Mouse (Mus musculus) limb, embryonic 10.5 days (tissue): ENCODE results near the gene Rpl29. TPM values are rescaled to one million over a fixed set of nuclear protein-coding genes. Genes with fewer than 3 reads are reported as not detected.

Experiments
- DNase-seq: peaks from one replicate; pipeline ENCODE4 v3.0.0-alpha.2; 2017; ENCODE audit warnings: low spot score
- H3K27ac ChIP-seq: fragments of 300-500 bp; sonication (generic); 2 replicates; pipeline ENCODE4 v1.5.1; 2016; ENCODE audit warnings: mild to moderate bottlenecking
- H3K27me3 ChIP-seq: fragments of 300-500 bp; sonication (generic); 2 replicates; pipeline ENCODE4 v1.6.1; 2016; ENCODE audit warnings: low read depth, mild to moderate bottlenecking; ENCODE audit not compliant: poor library complexity, severe bottlenecking
- H3K36me3 ChIP-seq: fragments of 300-500 bp; sonication (generic); 2 replicates; pipeline ENCODE4 v1.6.1; 2016; ENCODE audit warnings: mild to moderate bottlenecking, moderate library complexity
- H3K4me1 ChIP-seq: fragments of 300-500 bp; sonication (generic); 2 replicates; pipeline ENCODE4 v1.6.1; 2016
- H3K4me3 ChIP-seq: fragments of 300-500 bp; sonication (generic); 2 replicates; pipeline ENCODE4 v1.5.1; 2016; ENCODE audit warnings: mild to moderate bottlenecking, moderate library complexity
- H3K9me3 ChIP-seq: fragments of 300-500 bp; sonication (generic); replicated peaks from 2 replicates; pipeline ENCODE4 v1.6.1; 2016; ENCODE audit warnings: mild to moderate bottlenecking
- WGBS: fragments of 180-500 bp; shearing (Covaris S2); methylation state at CpG from one replicate; pipeline ENCODE4 v1.1.7; 2016; 5-methylcytosine and 5-hydroxymethylcytosine counted together
- polyA plus RNA-seq: library from polyadenylated mRNA; unstranded; fragments of >200 nt; fragmentation: Nextera tagmentation; extraction: Ambion mirVana; gene quantifications from 2 replicates; pipeline ENCODE4 v1.2.1, GENCODE M21; 2016

The Rpl29 gene
- polyA plus RNA-seq, 1 experiment from 2014 or later, result 1,033 TPM

DNA sequence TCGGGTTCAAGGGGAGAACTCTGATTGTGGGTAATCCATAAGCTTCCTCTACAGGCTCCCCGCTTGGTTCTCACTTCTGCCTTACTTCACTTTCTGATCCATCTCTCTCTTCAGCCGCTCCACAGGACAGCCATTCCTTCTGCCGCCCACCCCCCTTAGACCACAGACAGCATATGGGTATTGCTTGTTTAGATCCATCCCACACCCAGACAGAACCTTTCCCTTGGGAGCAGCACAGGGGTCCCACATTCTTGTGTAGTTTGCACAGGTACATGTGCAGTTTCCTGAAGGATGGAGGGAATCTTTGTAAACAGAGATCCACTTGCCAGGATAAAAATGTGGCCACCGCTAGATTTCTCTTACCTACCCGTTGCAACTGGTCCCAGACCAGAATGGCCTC lies 23.1 kb downstream of the Rpl29 start:
- peaks cover 93% of the 10 kb centered on the region for H3K4me1 ChIP-seq
- H3K27ac ChIP-seq, result peak overlapping the region; percentile 94

GRCm38 (mm10) chr9:106452821-106453220 lies 23.6 kb downstream of the Rpl29 start:
- Histone ChIP-seq H3K9me3 (no peaks in the 10 kb centered on the region), H3K4me3 (peak overlapping the region; percentile 90), H3K36me3 (peaks cover 23% of the 10 kb centered on the region), H3K27ac (peak overlapping the region; percentile 94), H3K27me3 (no peaks in the 10 kb centered on the region), H3K4me1 (peaks cover 93% of the 10 kb centered on the region)
- DNase-seq, result peak; percentile 80
- 0% methylated on average over 7 of the region's 7 CpGs for WGBS

More for the DNA sequence above, 23.1 kb downstream of the Rpl29 start:
- peaks cover 19% of the 10 kb centered on the region for H3K36me3 ChIP-seq
- no peak for DNase-seq
- no peaks in the 10 kb centered on the region for H3K9me3 ChIP-seq
- H3K4me3 ChIP-seq, result peak overlapping the region; percentile 90
- H3K27me3 ChIP-seq, result no peaks in the 10 kb centered on the region
- WGBS, result 22% methylated on average over 6 of the region's 6 CpGs

DNA sequence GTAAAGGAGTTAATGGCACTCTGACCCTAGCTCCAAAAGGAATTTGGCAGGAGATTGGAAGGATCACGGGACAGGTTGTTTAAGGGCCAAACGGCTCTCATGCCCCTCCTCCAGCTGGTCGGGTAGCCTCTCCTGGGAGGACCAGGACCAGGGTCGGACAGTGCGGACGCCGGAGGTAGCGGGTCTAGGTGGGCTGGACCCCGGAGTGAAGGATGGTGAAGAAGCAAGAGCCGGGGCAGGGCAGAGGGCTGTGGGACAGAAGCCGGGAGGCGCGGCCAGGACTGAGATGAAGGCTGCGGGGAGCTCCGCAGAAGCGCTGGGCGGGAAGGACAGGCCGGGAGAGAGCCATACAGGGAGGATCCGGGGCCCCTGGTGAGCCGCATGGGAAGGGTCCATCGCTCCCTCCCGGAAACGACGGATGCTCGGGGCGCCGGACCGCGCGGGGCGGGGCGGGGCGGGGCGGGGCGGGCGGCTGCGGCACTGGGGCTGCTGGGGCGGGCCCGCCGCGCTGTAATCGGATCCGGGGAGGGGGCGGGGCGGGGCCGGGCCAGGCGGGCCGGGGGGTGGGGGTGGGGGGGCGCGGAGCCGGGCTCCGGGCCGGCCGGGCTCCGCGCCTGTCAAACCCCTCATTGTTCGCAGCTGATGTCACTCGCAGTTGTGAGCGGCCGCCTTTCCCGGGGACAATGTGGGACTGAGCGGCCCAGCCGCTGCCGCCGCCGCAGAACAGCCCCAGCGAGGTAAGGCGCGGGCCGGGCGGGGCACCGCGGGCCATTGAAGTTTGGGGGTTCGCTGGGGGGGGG lies 24.2 kb downstream of the Rpl29 start, which contains the start of gene Pcbp4:
Pcbp4 (plus strand) TSS at position 21 of the 800 bp plus-strand sequence.
- Histone ChIP-seq H3K27me3 (no peaks in the 10 kb centered on the region), H3K27ac (peak within 1 kb of the TSS; percentile 94), H3K4me1 (peaks cover 93% of the 10 kb centered on the region), H3K9me3 (no peaks in the 10 kb centered on the region), H3K4me3 (peak within 1 kb of the TSS; percentile 90), H3K36me3 (peaks cover 30% of the 10 kb centered on the region)
- DNase-seq, result peak; percentile 92
- WGBS, result 1% methylated on average over 69 of the region's 74 CpGs

- peaks cover 93% of the 10 kb centered on the region for H3K4me1 ChIP-seq
- H3K27me3 ChIP-seq, result no peaks in the 10 kb centered on the region
- H3K36me3 ChIP-seq, result peaks cover 37% of the 10 kb centered on the region
- DNase-seq, result peak; percentile 67
- 0% methylated on average over 18 of the region's 20 CpGs for WGBS
- H3K27ac ChIP-seq, result peak overlapping the region; percentile 94
- no peaks in the 10 kb centered on the region for H3K9me3 ChIP-seq
- H3K4me3 ChIP-seq, result peak overlapping the region; percentile 90
These were observed 25.0 kb downstream of the Rpl29 start for GRCm38 (mm10) chr9:106454071-106454761.

- DNase-seq, result peak; percentile 72
- Histone ChIP-seq H3K36me3 (peaks cover 43% of the 10 kb centered on the region), H3K27ac (peak overlapping the region; percentile 94), H3K4me1 (peaks cover 93% of the 10 kb centered on the region), H3K9me3 (no peaks in the 10 kb centered on the region), H3K27me3 (no peaks in the 10 kb centered on the region), H3K4me3 (peak overlapping the region; percentile 90)
- under 1% methylated on average over 17 of the region's 17 CpGs for WGBS
These were observed 25.8 kb downstream of the Rpl29 start for GRCm38 (mm10) chr9:106454888-106455681.

DNA sequence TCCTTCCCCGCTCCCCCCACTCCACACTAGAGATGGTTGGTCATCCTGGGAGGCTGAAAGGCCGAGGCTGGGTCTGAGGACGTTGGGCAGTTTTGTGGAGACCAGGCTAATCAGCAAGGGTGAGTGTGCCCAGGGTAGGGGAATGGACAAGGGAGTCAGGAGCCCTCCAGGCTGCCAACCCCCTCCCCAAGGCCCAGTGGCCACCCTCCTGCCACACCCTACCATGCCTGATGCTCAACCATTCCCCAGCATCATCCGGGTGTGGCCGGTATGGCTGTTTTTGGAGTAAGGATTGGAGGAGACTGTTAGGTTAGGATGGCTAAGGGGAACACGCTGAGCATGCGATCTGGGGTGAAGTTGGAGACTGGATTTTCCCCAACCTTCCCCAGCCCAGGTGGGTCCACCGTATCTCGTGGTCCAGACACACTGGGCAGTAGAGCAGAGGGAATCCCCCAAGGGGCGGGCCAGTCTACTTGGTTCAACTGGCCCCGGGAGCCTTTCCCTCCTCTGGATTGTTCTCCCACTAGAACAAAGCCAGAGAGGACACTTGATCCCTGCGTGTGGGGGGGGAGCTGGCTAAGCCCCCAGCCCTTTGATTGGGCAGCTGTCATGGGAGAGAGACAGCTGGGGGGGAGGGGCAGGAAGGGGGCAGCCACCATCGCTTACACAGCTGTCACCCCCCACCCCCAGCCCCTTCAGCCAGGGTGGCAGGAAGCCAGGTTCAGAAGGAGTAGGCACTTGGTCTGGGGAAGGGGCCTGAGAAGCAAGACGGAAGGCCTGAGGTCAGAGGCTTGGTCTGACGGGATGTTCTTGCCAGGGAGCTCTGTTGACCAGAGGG lies 27.3 kb downstream of the Rpl29 start:
- peak overlapping the region; percentile 90 for H3K4me3 ChIP-seq
- peaks cover 90% of the 10 kb centered on the region for H3K4me1 ChIP-seq
- WGBS, result 37% methylated on average over 15 of the region's 15 CpGs
- H3K9me3 ChIP-seq, result no peaks in the 10 kb centered on the region
- no peaks in the 10 kb centered on the region for H3K27me3 ChIP-seq
- peak; percentile 63 for DNase-seq
- peaks cover 58% of the 10 kb centered on the region for H3K36me3 ChIP-seq
- peak overlapping the region; percentile 94 for H3K27ac ChIP-seq

- no peak for DNase-seq
- Histone ChIP-seq H3K36me3 (peaks cover 64% of the 10 kb centered on the region), H3K27ac (peak overlapping the region; percentile 94), H3K27me3 (no peaks in the 10 kb centered on the region), H3K9me3 (no peaks in the 10 kb centered on the region), H3K4me3 (peak overlapping the region; percentile 90), H3K4me1 (peaks cover 86% of the 10 kb centered on the region)
- WGBS, result 40% methylated on average over 9 of the region's 9 CpGs
These were observed 27.9 kb downstream of the Rpl29 start for GRCm38 (mm10) chr9:106457163-106457559.

GRCm38 (mm10) chr9:106457920-106458319 lies 28.7 kb downstream of the Rpl29 start:
- Histone ChIP-seq H3K4me1 (peaks cover 79% of the 10 kb centered on the region), H3K27ac (peak overlapping the region; percentile 94; the same call in 1 of the 2 replicates), H3K27me3 (peaks cover under 1% of the 10 kb centered on the region; the same call in 1 of the 2 replicates), H3K4me3 (peak overlapping the region; percentile 8; the same call in 1 of the 2 replicates), H3K9me3 (no peaks in the 10 kb centered on the region), H3K36me3 (peaks cover 71% of the 10 kb centered on the region)
- no peak for DNase-seq
- WGBS, result 75% methylated on average over 5 of the region's 5 CpGs

DNA sequence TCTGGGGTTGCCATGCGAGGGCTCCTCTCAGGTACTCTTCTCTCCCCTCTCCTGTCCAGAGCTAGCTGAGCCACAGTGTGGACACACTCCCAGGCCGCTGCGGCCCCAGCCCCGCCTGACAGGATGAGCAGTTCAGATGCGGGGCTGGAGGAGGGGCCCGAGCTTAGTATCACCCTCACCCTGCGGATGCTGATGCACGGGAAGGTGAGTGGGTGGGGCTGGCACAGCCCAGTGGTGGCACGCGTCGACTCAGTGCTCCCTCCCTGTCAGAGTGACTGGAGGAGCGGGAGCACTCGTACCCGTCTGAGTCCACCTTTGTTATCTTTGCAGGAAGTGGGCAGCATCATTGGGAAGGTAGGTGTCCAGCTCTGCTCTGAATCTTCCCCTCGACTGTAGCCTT lies 30.7 kb downstream of the Rpl29 start:
- DNase-seq, result no peak
- H3K27ac ChIP-seq, result no peak overlapping the region; the same call in 1 of the 2 replicates

DNA sequence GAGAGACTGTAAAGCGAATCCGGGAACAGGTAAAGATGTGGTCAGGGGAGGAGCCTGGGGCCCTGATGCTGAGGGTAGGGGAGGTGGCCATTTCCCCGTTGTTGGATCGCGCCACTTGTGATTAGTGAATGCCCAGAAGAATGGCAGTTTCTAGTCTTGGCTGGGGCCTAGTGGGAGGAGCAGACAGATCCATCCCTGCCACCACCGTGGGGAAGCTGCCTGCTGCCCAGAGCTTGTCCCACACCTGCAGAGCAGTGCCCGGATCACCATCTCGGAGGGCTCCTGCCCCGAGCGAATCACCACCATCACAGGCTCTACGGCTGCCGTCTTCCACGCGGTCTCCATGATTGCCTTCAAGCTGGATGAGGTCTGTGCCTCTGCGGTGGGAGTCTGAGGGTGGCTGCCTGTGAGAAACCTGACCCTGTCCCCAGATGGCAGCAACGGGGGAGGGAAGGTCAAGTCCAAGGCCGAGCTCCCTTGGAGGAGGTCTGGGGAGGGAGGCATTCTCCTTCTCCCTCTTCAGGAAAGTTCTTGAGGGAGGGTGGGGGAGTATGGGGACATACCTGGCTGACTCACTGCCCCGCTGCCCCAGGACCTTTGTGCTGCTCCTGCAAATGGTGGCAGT lies 31.3 kb downstream of the Rpl29 start:
- no peak for DNase-seq
- Histone ChIP-seq H3K4me1 (peaks cover 84% of the 10 kb centered on the region), H3K36me3 (peaks cover 95% of the 10 kb centered on the region), H3K27me3 (peaks cover 18% of the 10 kb centered on the region), H3K9me3 (no peaks in the 10 kb centered on the region), H3K27ac (peak overlapping the region; percentile 1; the same call in 1 of the 2 replicates), H3K4me3 (no peak overlapping the region)
- 80% methylated on average over 18 of the region's 18 CpGs for WGBS

More for the DNA sequence above, 30.7 kb downstream of the Rpl29 start:
- WGBS, result 85% methylated on average over 15 of the region's 15 CpGs
- peaks cover 92% of the 10 kb centered on the region for H3K36me3 ChIP-seq
- H3K4me3 ChIP-seq, result no peak overlapping the region
- peaks cover 13% of the 10 kb centered on the region for H3K27me3 ChIP-seq
- H3K4me1 ChIP-seq, result peaks cover 84% of the 10 kb centered on the region
- H3K9me3 ChIP-seq, result no peaks in the 10 kb centered on the region

GRCm38 (mm10) chr9:106461026-106461415 lies 31.8 kb downstream of the Rpl29 start:
- Histone ChIP-seq H3K36me3 (peaks cover 96% of the 10 kb centered on the region), H3K27ac (0 out of 2 replicates have a peak overlapping the region, but pooled peaks have one; percentile 1), H3K4me3 (no peak overlapping the region), H3K9me3 (no peaks in the 10 kb centered on the region), H3K27me3 (peaks cover 23% of the 10 kb centered on the region), H3K4me1 (peaks cover 84% of the 10 kb centered on the region)
- WGBS, result 93% methylated on average over 9 of the region's 9 CpGs
- DNase-seq, result no peak
